Mouse (Mus musculus): ENCODE results near the gene A930004D18Rik. TPM values are rescaled to one million over a fixed set of nuclear protein-coding genes. Genes with fewer than 3 reads are reported as not detected.

Gene A930004D18Rik
- 0.31 and 0.67 TPM in 2 replicates for polyA plus RNA-seq (2011; ENCODE audit: insufficient read depth, insufficient read length, low read depth, missing spikeins)

DNA sequence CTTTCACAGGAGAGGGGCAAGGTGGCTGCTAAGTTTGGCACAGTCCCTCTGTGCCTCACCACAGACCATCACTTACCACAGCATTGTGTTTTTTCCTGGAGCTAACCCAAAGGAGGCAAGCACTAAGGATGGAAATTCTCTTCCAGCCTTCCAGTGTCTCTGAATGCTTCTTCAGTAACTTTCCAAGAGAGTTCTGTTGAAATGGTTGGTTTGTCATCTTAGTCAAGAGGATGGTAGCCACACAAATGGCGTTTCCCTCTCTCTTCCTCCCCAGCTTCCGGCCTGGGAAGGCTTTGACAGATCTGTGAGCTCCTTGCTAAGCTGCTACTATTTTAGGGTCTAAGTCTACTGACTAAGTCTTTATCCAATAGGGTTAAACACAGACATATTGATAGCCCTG, at the start of gene A930004D18Rik:
Gene A930004D18Rik (minus strand): TSS at position 247 of the 400 bp plus-strand sequence.
- H3K27ac ChIP-seq (ENCODE audit: insufficient read depth, low read length) = no peak within 1 kb of the TSS
- H3K4me1 ChIP-seq (ENCODE audit: control insufficient read depth, insufficient read depth, low read length) = no peaks in the 10 kb centered on the region

DNA sequence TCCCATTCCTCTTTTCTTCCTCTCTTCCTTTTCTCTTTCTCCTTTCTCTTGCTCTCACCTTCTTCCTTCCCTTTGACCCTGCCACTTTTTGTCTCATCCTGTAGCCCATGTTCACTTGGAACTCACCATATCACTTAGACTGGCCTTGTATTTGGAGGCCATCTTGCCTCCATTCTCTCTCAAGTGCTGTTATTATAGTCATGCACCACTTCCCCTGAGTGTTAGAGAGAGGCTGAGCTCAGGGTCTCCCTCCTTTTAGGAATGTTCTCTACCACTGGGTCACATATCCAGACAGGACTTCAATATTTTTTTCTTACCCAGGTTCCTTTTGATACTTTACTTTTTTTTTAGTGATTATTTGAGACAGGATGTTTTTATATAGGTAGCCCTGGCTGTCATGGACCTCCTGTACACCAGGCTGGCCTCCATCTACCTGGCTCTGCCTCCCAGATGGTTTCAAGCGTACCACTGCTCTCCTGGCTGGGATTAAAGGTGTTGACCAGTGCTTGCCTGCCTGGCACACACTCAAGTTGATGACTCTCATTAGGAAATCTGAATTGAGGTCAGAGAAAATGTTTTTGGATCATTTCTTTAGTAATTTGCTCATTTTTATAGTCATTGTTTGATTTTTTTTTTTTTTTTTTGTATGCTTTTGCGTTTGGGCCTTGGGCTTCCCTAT, 42.8 kb upstream of the A930004D18Rik start:
- no peaks in the 10 kb centered on the region for H3K27me3 ChIP-seq (ENCODE audit: control insufficient read depth, insufficient read depth, low read length, poor library complexity, severe bottlenecking)
- H3K36me3 ChIP-seq (ENCODE audit: control insufficient read depth, insufficient read depth, low read length, poor library complexity, severe bottlenecking) = peaks cover 45% of the 10 kb centered on the region
- H3K4me3 ChIP-seq (ENCODE audit: low read depth, low read length) = no peak overlapping the region
- no peak overlapping the region for H3K9ac ChIP-seq (ENCODE audit: low read depth, poor library complexity, severe bottlenecking)
- H3K9me3 ChIP-seq (replicated peaks; ENCODE audit: control insufficient read depth, insufficient read depth, low read length, poor library complexity, severe bottlenecking) = no peaks in the 10 kb centered on the region
- H3K27ac ChIP-seq (ENCODE audit: insufficient read depth, low read length) = no peak overlapping the region
- no peaks in the 10 kb centered on the region for H3K4me1 ChIP-seq (ENCODE audit: control insufficient read depth, insufficient read depth, low read length)
- TF ChIP-seq EP300 (IDR thresholded peaks at IDR 0.05; ENCODE audit: insufficient read depth, low read depth, low read length) = no peak

More for the DNA sequence above, at the start of gene A930004D18Rik:
- TF ChIP-seq CTCF (IDR thresholded peaks at IDR 0.05; ENCODE audit: low read depth, low read length) = no peak
- TF ChIP-seq EP300 (IDR thresholded peaks at IDR 0.05; ENCODE audit: insufficient read depth, low read depth, low read length) = no peak
- TF ChIP-seq POLR2A (IDR thresholded peaks at IDR 0.05; ENCODE audit: insufficient read depth, low read length) = no peak
- Histone ChIP-seq H3K4me3 (ENCODE audit: low read depth, low read length) (no peak within 1 kb of the TSS), H3K9me3 (replicated peaks; ENCODE audit: control insufficient read depth, insufficient read depth, low read length, poor library complexity, severe bottlenecking) (no peaks in the 10 kb centered on the region), H3K9ac (ENCODE audit: low read depth, poor library complexity, severe bottlenecking) (no peak within 1 kb of the TSS), H3K36me3 (ENCODE audit: control insufficient read depth, insufficient read depth, low read length, poor library complexity, severe bottlenecking) (no peaks in the 10 kb centered on the region), H3K27me3 (ENCODE audit: control insufficient read depth, insufficient read depth, low read length, poor library complexity, severe bottlenecking) (peaks cover 19% of the 10 kb centered on the region)

DNA sequence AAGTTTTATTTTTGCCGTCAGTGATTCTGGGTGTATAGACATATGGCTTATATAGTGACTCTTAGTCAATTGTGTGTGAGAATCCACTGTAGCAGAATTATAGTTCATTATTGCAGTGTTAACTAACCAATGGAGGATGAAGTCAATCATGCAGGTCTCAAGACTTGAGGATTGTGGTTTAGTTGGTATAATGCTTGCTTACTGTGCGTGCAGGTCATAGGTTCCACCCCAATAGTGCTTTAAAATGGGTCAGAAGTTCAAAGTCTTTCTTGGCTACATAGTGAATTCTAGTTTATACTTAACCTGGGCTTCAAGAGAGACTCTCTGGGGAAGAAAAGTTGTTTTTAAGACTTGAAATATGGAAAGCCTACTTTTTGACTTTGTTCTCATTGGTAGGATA, 34.4 kb upstream of the A930004D18Rik start:
- Histone ChIP-seq H3K9ac (ENCODE audit: low read depth, poor library complexity, severe bottlenecking) (no peak overlapping the region), H3K36me3 (ENCODE audit: control insufficient read depth, insufficient read depth, low read length, poor library complexity, severe bottlenecking) (peaks cover 35% of the 10 kb centered on the region), H3K27me3 (ENCODE audit: control insufficient read depth, insufficient read depth, low read length, poor library complexity, severe bottlenecking) (no peaks in the 10 kb centered on the region), H3K9me3 (replicated peaks; ENCODE audit: control insufficient read depth, insufficient read depth, low read length, poor library complexity, severe bottlenecking) (no peaks in the 10 kb centered on the region), H3K4me3 (ENCODE audit: low read depth, low read length) (no peak overlapping the region), H3K27ac (ENCODE audit: insufficient read depth, low read length) (no peak overlapping the region), H3K4me1 (ENCODE audit: control insufficient read depth, insufficient read depth, low read length) (no peaks in the 10 kb centered on the region)
- TF ChIP-seq CTCF (IDR thresholded peaks at IDR 0.05; ENCODE audit: low read depth, low read length) = no peak
- TF ChIP-seq EP300 (IDR thresholded peaks at IDR 0.05; ENCODE audit: insufficient read depth, low read depth, low read length) = no peak
- no peak for TF ChIP-seq POLR2A (IDR thresholded peaks at IDR 0.05; ENCODE audit: insufficient read depth, low read length)

DNA sequence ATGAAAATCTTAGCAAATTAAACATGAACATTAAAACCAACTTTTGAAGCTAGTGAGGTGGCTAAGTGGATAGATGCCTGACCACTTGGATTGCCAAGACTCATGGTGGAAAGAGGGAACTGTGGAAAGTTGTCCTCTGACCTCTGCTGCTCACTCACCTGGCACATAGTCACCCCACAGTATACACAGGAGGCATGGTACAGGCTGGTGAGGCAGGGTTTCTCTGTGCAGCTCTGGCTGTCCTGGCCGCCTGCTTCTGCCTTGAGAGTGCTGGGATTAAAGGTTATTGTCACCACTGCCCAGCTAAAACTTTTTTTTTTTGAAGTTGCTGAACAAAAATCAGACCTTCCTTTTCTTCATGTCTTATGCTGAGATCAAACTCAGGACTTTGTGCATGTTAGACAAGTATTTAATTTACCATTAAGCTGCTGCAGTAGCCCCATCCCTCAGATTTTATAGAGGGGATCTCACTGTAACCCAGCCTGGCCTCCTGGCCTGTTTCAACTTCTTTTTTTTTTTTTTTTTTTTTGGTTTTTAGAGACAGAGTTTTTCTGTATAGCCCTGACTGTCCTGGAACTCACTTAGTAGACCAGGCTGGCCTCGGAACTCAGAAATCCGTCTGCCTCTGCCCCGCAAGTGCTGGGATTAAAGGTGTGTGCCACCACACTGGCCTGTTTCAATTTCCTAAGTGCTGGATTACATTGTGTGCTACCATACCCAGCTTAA, 30.7 kb upstream of the A930004D18Rik start:
- Histone ChIP-seq H3K36me3 (ENCODE audit: control insufficient read depth, insufficient read depth, low read length, poor library complexity, severe bottlenecking) (peaks cover 25% of the 10 kb centered on the region), H3K4me1 (ENCODE audit: control insufficient read depth, insufficient read depth, low read length) (no peaks in the 10 kb centered on the region), H3K9me3 (replicated peaks; ENCODE audit: control insufficient read depth, insufficient read depth, low read length, poor library complexity, severe bottlenecking) (no peaks in the 10 kb centered on the region), H3K4me3 (ENCODE audit: low read depth, low read length) (no peak overlapping the region), H3K27me3 (ENCODE audit: control insufficient read depth, insufficient read depth, low read length, poor library complexity, severe bottlenecking) (no peaks in the 10 kb centered on the region), H3K9ac (ENCODE audit: low read depth, poor library complexity, severe bottlenecking) (no peak overlapping the region), H3K27ac (ENCODE audit: insufficient read depth, low read length) (no peak overlapping the region)
- TF ChIP-seq CTCF (IDR thresholded peaks at IDR 0.05; ENCODE audit: low read depth, low read length) (no peak), POLR2A (IDR thresholded peaks at IDR 0.05; ENCODE audit: insufficient read depth, low read length) (no peak), EP300 (IDR thresholded peaks at IDR 0.05; ENCODE audit: insufficient read depth, low read depth, low read length) (no peak)

DNA sequence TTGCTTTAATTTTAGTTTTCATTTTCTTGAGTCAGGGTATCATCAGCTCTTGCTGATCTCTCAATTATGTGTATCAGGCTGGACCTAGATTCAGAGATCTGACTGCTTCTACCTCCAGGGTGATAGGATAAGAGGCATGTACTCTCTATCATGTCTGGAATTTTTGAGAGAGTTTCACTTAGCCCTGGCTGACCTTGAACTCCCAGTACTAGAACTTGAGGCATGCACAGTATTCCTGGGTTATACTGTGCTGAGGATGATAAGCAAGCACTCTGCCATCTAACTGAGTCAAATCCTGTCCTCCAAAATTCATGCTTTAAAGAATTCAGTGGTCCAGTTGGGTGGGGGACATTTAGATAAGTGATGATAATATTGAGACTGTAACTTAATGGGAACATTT, 28.9 kb upstream of the A930004D18Rik start:
- Histone ChIP-seq H3K4me1 (ENCODE audit: control insufficient read depth, insufficient read depth, low read length) (no peaks in the 10 kb centered on the region), H3K4me3 (ENCODE audit: low read depth, low read length) (no peak overlapping the region), H3K36me3 (ENCODE audit: control insufficient read depth, insufficient read depth, low read length, poor library complexity, severe bottlenecking) (peaks cover 19% of the 10 kb centered on the region), H3K9me3 (replicated peaks; ENCODE audit: control insufficient read depth, insufficient read depth, low read length, poor library complexity, severe bottlenecking) (no peaks in the 10 kb centered on the region), H3K27ac (ENCODE audit: insufficient read depth, low read length) (no peak overlapping the region), H3K27me3 (ENCODE audit: control insufficient read depth, insufficient read depth, low read length, poor library complexity, severe bottlenecking) (no peaks in the 10 kb centered on the region), H3K9ac (ENCODE audit: low read depth, poor library complexity, severe bottlenecking) (peak overlapping the region; percentile 99)
- TF ChIP-seq POLR2A (IDR thresholded peaks at IDR 0.05; ENCODE audit: insufficient read depth, low read length) = no peak
- no peak for TF ChIP-seq EP300 (IDR thresholded peaks at IDR 0.05; ENCODE audit: insufficient read depth, low read depth, low read length)
- TF ChIP-seq CTCF (IDR thresholded peaks at IDR 0.05; ENCODE audit: low read depth, low read length) = no peak

DNA sequence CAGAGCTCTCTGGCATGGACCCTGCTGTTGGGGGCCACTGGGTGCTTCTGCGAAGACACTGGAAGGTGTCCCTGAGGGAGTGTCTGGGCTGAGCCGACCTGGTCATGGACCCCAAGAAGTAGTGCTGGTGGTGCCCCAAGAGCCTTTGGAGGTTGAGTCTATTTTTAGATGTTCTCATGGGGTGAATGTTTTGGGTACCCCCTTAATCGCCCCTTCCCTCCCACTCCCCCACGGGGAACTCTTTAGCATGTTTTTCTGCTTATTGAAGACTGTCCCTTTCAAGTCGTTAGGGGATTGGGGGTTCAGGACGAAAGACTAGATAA, 28.1 kb upstream of the A930004D18Rik start:
- H3K9ac ChIP-seq (ENCODE audit: low read depth, poor library complexity, severe bottlenecking) = peak overlapping the region; percentile 99
- H3K9me3 ChIP-seq (replicated peaks; ENCODE audit: control insufficient read depth, insufficient read depth, low read length, poor library complexity, severe bottlenecking) = no peaks in the 10 kb centered on the region
- TF ChIP-seq CTCF (IDR thresholded peaks at IDR 0.05; ENCODE audit: low read depth, low read length) (no peak), EP300 (IDR thresholded peaks at IDR 0.05; ENCODE audit: insufficient read depth, low read depth, low read length) (no peak), POLR2A (IDR thresholded peaks at IDR 0.05; ENCODE audit: insufficient read depth, low read length) (no peak)
- H3K27ac ChIP-seq (ENCODE audit: insufficient read depth, low read length) = peak overlapping the region; percentile 32
- H3K4me3 ChIP-seq (ENCODE audit: low read depth, low read length) = peak overlapping the region; percentile 65
- H3K27me3 ChIP-seq (ENCODE audit: control insufficient read depth, insufficient read depth, low read length, poor library complexity, severe bottlenecking) = no peaks in the 10 kb centered on the region
- H3K36me3 ChIP-seq (ENCODE audit: control insufficient read depth, insufficient read depth, low read length, poor library complexity, severe bottlenecking) = peaks cover 14% of the 10 kb centered on the region
- no peaks in the 10 kb centered on the region for H3K4me1 ChIP-seq (ENCODE audit: control insufficient read depth, insufficient read depth, low read length)
